Mouse (Mus musculus) large intestine, adult 2 months (tissue): ENCODE results near the gene Ddx17. TPM values are rescaled to one million over a fixed set of nuclear protein-coding genes. Genes with fewer than 3 reads are reported as not detected.

Experiments
- DNase-seq: peaks from one replicate; pipeline ENCODE4 v3.0.0-alpha.2; 2012; ENCODE audit warnings: low read depth, low spot score
- WGBS: fragments of 180-500 bp; shearing (Covaris S2); methylation state at CpG from one replicate; pipeline ENCODE4 v1.1.7; 2018; 5-methylcytosine and 5-hydroxymethylcytosine counted together
- polyA plus RNA-seq: library from polyadenylated mRNA; depleted of rRNA; stranded (reverse); fragments of >200 nt; gene quantifications from 2 replicates; pipeline ENCODE4 v1.2.3, GENCODE M21; 2012; rRNA removed

Ddx17 gene
- polyA plus RNA-seq, 1 experiment, result 91.2 TPM

DNA sequence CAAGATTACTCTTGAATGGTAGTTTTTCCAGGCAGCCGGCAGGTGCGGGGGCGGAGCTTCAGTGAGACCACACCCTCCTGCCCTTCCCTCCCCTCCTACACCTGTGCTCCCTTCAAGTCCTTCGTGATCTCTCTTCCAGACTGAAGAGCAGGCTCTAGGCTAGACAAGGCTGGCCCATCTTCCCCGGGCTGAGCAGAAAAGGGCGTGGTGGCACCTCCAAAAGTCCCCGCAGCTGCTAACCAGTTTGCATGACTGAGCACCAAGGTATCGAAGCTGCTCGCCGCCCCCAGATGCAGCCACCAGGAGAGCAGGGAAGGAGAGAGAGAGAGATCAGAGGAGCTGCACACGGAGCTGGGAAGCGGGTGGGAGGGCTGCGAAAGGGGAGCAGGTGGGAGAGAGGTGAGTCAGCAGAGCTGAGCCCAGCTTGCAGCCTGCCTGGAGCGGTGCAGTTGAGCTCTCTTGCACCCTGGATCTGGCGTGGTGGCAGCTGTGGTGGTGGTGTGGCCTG lies 65.3 kb downstream of the Ddx17 start:
- WGBS, result 21% methylated on average over 15 of the region's 15 CpGs

More for the DNA sequence above, 65.3 kb downstream of the Ddx17 start:
- no peak for DNase-seq

Other genes with a start within 250 kb of the Ddx17 start
- 16.5 and 25.9 TPM in 2 replicates for gene Pla2g6, start 218.4 kb downstream of the Ddx17 start, polyA plus RNA-seq
- gene Maff, start 200.1 kb downstream of the Ddx17 start, polyA plus RNA-seq, result 5.3 and 7.7 TPM in 2 replicates
- gene Tmem184b, start 143.2 kb downstream of the Ddx17 start, polyA plus RNA-seq, result 35.6 and 50.0 TPM in 2 replicates
- gene Csnk1e, start 91.2 kb downstream of the Ddx17 start, polyA plus RNA-seq, result 25.8 and 36.0 TPM in 2 replicates
- 0.05 TPM in 1 of 2 replicates, not detected in the other for gene Kcnj4, start 41.5 kb downstream of the Ddx17 start, polyA plus RNA-seq
- 22.6 and 31.1 TPM in 2 replicates for gene Kdelr3, start 30.3 kb downstream of the Ddx17 start, polyA plus RNA-seq
- gene Dmc1, start 58.4 kb upstream of the Ddx17 start, polyA plus RNA-seq, result 0.05 and 0.10 TPM in 2 replicates
- 0.16 and 0.78 TPM in 2 replicates for gene Fam227a, start 112.2 kb upstream of the Ddx17 start, polyA plus RNA-seq
- gene Cby1, start 112.5 kb upstream of the Ddx17 start, polyA plus RNA-seq, result 8.0 and 12.5 TPM in 2 replicates
- 59.2 and 73.0 TPM in 2 replicates for gene Tomm22, start 124.1 kb upstream of the Ddx17 start, polyA plus RNA-seq
- gene Josd1, start 141.2 kb upstream of the Ddx17 start, polyA plus RNA-seq, result 14.9 and 15.9 TPM in 2 replicates
- gene Gtpbp1, start 144.1 kb upstream of the Ddx17 start, polyA plus RNA-seq, result 28.8 and 29.1 TPM in 2 replicates
- gene Sun2, start 195.8 kb upstream of the Ddx17 start, polyA plus RNA-seq, result 18.9 and 19.0 TPM in 2 replicates
- gene Dnal4, start 231.1 kb upstream of the Ddx17 start, polyA plus RNA-seq, result 21.3 and 22.5 TPM in 2 replicates